Mouse (Mus musculus) layer of hippocampus, postnatal 10 days (tissue): ENCODE measurements around the gene Carmil1. TPM values are rescaled to one million over a fixed set of nuclear protein-coding genes. Genes with fewer than 3 reads are reported as not detected.

Source experiments
- DNase-seq, 2 experiments: peaks; one replicate each; pipeline ENCODE4 v3.0.0; 2021; ENCODE audit warnings: low spot score in 2 of 2
- total RNA-seq, 2 experiments: library from RNA; stranded (reverse); gene quantifications; 2 replicates each; pipeline ENCODE4 v1.2.3; 2021

The Carmil1 gene
- total RNA-seq, 2 experiments from 2014 or later: 41.0 to 44.3 TPM

GRCm38 (mm10) chr13:24049267-24050034 is 231.1 kb downstream of the Carmil1 start:
- peak; percentile 58 to 68 for DNase-seq

- no peak for DNase-seq
Measured at GRCm38 (mm10) chr13:24048611-24049010, 232.0 kb downstream of the Carmil1 start.

GRCm38 (mm10) chr13:24045271-24045670 is 235.3 kb downstream of the Carmil1 start:
- DNase-seq: no peak

DNA sequence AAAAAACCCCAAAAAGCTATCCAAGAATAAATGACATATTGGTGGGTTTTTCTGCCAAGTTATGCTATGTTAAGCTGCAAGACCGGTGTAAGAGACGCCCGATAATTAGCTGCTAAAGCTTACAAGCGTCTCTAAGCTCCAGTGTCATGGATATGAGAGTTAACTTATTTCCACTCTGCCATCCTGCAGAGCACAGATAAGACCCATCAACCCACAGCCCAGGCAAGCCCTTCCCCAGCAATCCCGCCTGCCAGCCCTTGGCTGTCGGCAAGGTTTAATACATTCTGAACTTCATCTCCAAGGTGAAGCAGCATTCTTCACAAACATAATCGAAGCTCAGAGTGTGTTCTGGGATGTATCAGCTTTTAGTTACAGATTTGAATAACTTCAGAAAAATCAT is 240.4 kb downstream of the Carmil1 start:
- no peak for DNase-seq

DNA sequence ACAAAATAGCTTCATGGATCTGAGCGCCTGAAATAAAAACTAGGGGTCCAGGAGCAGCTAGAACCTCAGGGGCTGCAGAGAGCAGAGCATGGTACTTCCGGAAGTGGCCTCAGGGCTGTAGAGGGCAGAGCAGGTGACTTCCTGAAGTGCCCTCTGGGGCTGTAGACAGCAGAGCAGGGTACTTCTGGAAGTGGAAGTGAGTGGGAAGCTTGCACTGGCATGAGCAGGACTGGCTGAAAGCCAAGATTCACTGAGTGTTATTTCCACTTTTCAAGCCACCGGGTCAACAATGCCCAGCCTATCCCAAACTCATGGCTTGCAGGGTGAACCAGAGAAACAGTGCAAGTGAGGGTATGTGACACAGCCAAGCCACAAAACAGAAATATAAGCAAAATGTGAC is 243.1 kb downstream of the Carmil1 start:
- no peak for DNase-seq

DNA sequence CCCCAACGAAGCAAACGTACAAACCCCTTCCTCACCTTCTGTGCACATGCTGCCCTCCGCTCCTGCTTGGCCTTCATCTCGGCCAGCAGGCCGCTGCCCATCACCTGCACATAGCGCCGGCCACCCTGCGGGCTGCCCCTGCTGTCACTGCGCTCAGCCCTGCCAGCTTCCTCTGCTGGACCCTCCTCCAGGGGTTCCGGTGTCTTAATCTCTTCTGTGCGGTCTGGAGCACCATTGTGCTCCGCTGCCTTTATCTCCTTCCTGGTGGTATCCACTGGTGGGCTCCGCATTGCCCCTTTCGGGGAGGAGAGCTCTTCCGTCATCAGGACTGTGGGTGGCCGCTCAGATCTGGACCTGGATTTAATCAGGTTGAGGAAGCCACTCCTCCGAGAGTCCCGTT is 244.4 kb downstream of the Carmil1 start:
- DNase-seq: no peak

DNA sequence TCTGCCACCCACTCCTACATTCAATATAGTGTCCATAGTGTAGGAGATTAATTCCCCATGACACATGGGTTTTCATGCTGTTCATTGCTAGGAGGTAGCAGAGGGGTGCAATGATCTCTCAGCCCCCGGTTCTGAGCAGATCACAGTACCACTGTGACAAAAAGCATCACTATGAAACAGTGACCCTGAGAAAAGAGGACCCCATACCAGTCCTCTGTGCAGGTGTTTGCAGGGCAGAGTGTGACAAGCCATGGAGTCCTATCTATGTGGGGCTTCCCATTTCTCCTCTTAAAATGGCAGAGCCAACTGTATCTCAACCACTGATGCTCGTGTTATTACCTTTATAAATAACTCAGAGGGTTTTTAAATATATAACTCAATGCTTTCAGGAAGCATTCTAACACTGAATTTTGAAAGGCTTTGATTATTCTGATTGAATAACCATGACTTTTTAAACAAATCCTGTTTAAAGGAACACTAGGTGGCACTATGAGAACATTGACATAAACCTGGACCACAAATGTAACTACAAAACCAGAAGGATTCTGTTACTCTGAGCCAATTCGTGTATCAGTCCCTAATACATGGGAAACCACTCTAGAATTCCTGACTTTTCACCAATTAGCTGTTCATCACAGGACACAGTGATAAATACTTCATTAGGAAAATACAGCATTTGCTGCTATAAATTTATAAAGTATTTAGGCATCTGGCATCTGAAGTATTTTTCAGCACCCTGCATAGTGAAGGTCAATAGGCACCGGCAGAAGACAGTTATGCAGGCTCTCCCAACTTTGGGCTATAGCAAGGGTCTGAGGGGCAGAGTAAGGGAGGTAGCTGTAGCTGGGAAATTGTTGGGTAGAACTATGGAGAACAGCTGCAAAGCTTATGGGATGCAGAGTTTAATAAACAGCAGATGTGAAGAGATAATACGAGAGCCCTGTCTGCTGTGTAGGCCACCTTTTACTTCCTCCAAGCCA is 253.1 kb downstream of the Carmil1 start:
- no peak for DNase-seq

DNA sequence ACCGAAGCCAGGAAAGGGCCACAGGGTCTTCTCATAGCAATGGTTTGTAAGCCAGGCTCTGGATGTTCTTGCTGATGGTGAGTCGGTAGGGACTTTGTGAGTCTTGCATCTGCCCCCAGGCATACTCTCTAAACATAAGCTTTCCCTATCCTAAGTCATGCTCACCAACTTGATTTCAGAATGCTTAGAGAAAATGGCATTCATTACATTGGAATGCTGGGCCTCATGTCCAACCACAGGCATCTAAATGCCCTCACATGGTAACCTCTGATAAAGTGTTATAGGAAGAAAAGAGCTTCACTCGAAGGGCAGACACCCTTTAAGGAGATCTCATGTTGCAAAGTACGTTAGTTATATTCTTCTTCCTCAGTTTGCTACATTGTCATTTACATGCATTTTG is 262.1 kb downstream of the Carmil1 start:
- DNase-seq: no peak

DNA sequence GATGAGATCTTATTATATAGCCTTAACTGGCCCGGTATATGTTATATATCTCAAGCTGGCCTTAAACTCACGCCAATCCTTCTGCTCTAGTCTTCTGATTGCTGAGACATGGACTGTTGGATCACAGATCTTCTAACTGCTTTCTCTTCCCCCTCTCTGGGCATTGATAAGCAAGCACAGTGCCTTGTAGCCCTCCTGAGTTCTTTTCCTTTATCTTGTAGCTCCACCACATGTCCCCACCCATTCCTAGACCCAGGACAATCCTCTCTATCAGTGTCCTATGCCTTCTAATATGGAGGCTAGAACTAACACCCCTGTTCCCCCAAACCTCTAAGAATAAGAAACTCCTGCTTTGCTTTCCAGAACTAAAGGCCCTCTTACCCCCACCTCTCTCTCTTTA is 275.1 kb downstream of the Carmil1 start:
- no peak for DNase-seq

GRCm38 (mm10) chr13:24001797-24002196 is 278.8 kb downstream of the Carmil1 start:
- DNase-seq: no peak

DNA sequence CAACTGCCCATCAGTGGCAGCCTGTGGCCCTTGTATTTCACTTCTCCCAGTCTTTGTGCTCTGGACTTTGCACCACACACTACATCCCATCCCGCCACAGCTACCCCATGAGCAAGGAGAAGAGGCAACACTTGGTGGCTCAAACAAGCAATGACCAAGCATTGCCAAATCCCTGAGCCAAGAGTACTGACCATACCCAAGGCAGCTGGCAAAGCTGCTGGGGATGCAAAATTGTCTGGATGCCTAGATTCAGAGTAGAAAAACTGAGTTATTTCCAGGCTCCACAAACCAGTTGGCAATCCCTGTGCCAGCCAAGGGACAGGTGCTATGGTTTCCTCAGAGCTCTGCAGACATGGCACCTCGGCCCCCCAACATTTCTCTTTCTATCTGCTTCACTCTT is 279.5 kb downstream of the Carmil1 start:
- no peak for DNase-seq

DNA sequence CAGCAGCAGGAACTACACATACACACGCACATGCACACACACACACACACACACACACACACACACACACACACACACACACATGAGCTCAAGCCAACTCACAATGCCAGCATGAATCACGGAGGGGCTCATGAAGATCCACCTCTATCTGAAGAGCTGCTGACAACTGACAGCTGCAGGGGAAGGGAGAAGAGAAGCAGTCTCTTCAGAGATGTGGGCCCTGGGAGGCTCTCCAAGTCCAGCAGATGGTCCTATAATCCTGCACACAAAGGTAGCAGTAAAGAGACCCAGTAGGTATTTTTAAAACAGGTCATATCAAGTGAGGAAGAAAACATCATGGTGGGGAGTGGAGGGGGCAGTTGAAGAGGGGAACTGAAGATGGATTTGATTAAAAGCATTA is 281.8 kb downstream of the Carmil1 start:
- no peak for DNase-seq

GRCm38 (mm10) chr13:23994756-23995155 is 285.8 kb downstream of the Carmil1 start:
- no peak for DNase-seq

DNA sequence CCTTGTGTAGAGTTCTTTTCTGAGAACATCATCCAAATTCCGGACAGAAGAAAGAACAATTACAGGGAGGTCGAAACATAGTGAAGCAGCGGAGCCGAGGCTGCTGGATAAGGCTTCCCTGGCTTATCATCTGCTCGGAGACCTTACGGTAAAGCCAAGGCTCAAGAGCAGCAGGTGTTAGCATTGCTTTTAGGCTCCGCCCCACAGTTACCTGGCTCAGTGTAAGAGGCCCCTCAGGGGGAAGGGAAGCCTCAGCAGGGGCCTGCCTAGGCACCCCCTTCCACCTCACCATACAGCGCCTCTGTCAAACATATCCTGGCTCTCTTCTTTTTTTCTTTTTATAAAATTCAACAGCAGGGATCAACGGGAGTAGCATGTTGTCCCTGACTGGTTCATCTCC is 286.6 kb downstream of the Carmil1 start:
- DNase-seq: no peak

GRCm38 (mm10) chr13:23990928-23991327 is 289.7 kb downstream of the Carmil1 start, which contains the start of gene Scgn:
Gene Scgn (minus strand): TSS chr13:23991214.
- DNase-seq: peak; percentile 52 to 67

DNA sequence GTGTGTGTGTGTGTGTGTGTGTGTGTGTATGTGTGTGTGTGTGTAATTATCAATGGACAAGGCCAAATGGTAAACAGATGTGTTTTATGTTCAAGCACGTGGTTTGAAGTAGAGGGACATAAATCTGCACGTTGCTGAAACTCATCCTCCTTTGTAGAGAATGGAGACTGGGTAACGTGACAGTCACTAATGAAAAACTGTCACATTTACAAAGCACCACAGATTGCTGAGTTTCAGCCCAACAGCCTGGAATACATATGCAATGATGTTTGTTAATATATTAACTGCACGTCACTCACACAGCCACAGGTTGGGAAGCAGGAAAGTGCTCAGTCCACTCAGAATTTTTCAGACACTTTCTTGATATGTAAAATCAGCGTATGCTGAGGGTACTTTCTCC is 290.1 kb downstream of the Carmil1 start:
- DNase-seq: no peak

GRCm38 (mm10) chr13:23985130-23985529 is 295.5 kb downstream of the Carmil1 start:
- no peak for DNase-seq

- no peak for DNase-seq
Measured at GRCm38 (mm10) chr13:23972271-23972670, 308.3 kb downstream of the Carmil1 start.

- no peak for DNase-seq
Measured at GRCm38 (mm10) chr13:23971870-23972269, 308.7 kb downstream of the Carmil1 start.

DNA sequence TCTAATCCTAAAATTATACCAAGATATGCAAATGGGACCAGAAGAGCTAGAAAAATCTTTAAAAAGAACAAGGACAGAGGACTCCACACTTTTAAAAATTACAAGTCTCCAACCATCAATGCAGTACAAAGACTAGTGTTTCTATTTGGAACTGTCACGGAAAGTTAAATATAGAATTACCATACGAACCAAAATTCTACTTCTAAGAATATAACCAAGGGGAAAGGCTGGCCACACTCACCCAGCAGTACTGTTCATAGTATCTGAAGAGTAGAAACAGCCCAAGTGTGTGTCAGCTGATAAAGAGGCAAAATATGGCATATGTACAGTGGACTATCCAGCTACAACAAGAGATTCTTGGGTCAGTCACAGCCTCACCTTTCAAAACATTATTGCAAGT is 315.7 kb downstream of the Carmil1 start:
- DNase-seq: no peak
